Mouse (Mus musculus): ENCODE measurements around the gene Ptgr1. TPM values are rescaled to one million over a fixed set of nuclear protein-coding genes. Genes with fewer than 3 reads are reported as not detected.

Ptgr1 gene
- total RNA-seq, 2 experiments from 2014 or later: 1.5 TPM

GRCm38 (mm10) chr4:58994762-58995161 is 7.8 kb upstream of the Ptgr1 start, which contains the start of gene Dnajc25:
Gene Dnajc25 (plus strand): TSS chr4:58995062.
- intact Hi-C loops (cut with DNase I): loop anchor here (5.0 kb wide), 1 partner anchor 727 kb away; no protein-coding TSS in a partner anchor
- DNase-seq (ENCODE audit: low spot score in 2 of 2): no peak

GRCm38 (mm10) chr4:58992195-58992594 is 5.3 kb upstream of the Ptgr1 start:
- intact Hi-C loops (cut with DNase I): no loop called here
- no peak for DNase-seq (ENCODE audit: low spot score in 2 of 2)

GRCm38 (mm10) chr4:58990609-58991434 is 3.9 kb upstream of the Ptgr1 start:
- no peak for DNase-seq (ENCODE audit: low spot score in 2 of 2)
- intact Hi-C loops (cut with DNase I): no loop called here

GRCm38 (mm10) chr4:58989303-58989898 is 2.5 kb upstream of the Ptgr1 start:
- intact Hi-C loops (cut with DNase I): no loop called here
- DNase-seq (ENCODE audit: low spot score in 2 of 2): no peak

- peak; percentile 54 to 76 for DNase-seq (ENCODE audit: low spot score in 2 of 2)
These were observed 1.7 kb downstream of the Ptgr1 start for GRCm38 (mm10) chr4:58985157-58985648.

GRCm38 (mm10) chr4:58982806-58983205 is 4.1 kb downstream of the Ptgr1 start:
- no peak for DNase-seq (ENCODE audit: low spot score in 2 of 2)
- intact Hi-C loops (cut with DNase I): no loop called here

More at GRCm38 (mm10) chr4:58985157-58985648, 1.7 kb downstream of the Ptgr1 start:
- intact Hi-C loops (cut with DNase I): loop anchor here (2.0 kb wide), 1 partner anchor 52 kb away; no protein-coding TSS in a partner anchor

- intact Hi-C loops (cut with DNase I): no loop called here
- no peak for DNase-seq (ENCODE audit: low spot score in 2 of 2)
These were observed 5.5 kb downstream of the Ptgr1 start for GRCm38 (mm10) chr4:58981421-58981820.

- intact Hi-C loops (cut with DNase I): no loop called here
- no peak for DNase-seq (ENCODE audit: low spot score in 2 of 2)
These were observed 11.2 kb downstream of the Ptgr1 start for GRCm38 (mm10) chr4:58975711-58976110.

- DNase-seq (ENCODE audit: low spot score in 2 of 2): no peak
- intact Hi-C loops (cut with DNase I): no loop called here
These were observed 16.2 kb downstream of the Ptgr1 start for GRCm38 (mm10) chr4:58970678-58971077.

- intact Hi-C loops (cut with DNase I): no loop called here
These were observed 21.8 kb downstream of the Ptgr1 start for GRCm38 (mm10) chr4:58965136-58965535.

GRCm38 (mm10) chr4:58963271-58963670 is 23.6 kb downstream of the Ptgr1 start:
- no peak for DNase-seq (ENCODE audit: low spot score in 2 of 2)
- intact Hi-C loops (cut with DNase I): no loop called here

More at GRCm38 (mm10) chr4:58965136-58965535, 21.8 kb downstream of the Ptgr1 start:
- no peak for DNase-seq (ENCODE audit: low spot score in 2 of 2)

- DNase-seq (ENCODE audit: low spot score in 2 of 2): no peak
- intact Hi-C loops (cut with DNase I): no loop called here
These were observed 25.2 kb downstream of the Ptgr1 start for GRCm38 (mm10) chr4:58961719-58962118.

GRCm38 (mm10) chr4:58952630-58953029 is 34.3 kb downstream of the Ptgr1 start:
- DNase-seq (ENCODE audit: low spot score in 2 of 2): no peak
- intact Hi-C loops (cut with DNase I): no loop called here

GRCm38 (mm10) chr4:58948391-58948790 is 38.5 kb downstream of the Ptgr1 start:
- no peak for DNase-seq (ENCODE audit: low spot score in 2 of 2)
- intact Hi-C loops (cut with DNase I): no loop called here

- intact Hi-C loops (cut with DNase I): no loop called here
- DNase-seq (ENCODE audit: low spot score in 2 of 2): peak in 1 of 2 experiments; percentile 50
These were observed 42.2 kb downstream of the Ptgr1 start for GRCm38 (mm10) chr4:58944695-58945094.

- no peak for DNase-seq (ENCODE audit: low spot score in 2 of 2)
- intact Hi-C loops (cut with DNase I): no loop called here
These were observed 42.7 kb downstream of the Ptgr1 start for GRCm38 (mm10) chr4:58944206-58944553.

GRCm38 (mm10) chr4:58943420-58944205 is 43.3 kb downstream of the Ptgr1 start, which contains the start of gene Zkscan16:
Gene Zkscan16 (plus strand): TSS chr4:58943628.
- peak; percentile 93 for DNase-seq (ENCODE audit: low spot score in 2 of 2)
- intact Hi-C loops (cut with DNase I): loop anchor here (2.0 kb wide), 1 partner anchor 31 kb away; the partner anchor contains the start of gene Ecpas

- intact Hi-C loops (cut with DNase I): loop anchor here (2.0 kb wide), 1 partner anchor 30 kb away; the partner anchor contains the start of gene Ecpas
- DNase-seq (ENCODE audit: low spot score in 2 of 2): no peak
These were observed 44.0 kb downstream of the Ptgr1 start for GRCm38 (mm10) chr4:58942942-58943341.

- DNase-seq (ENCODE audit: low spot score in 2 of 2): no peak
- intact Hi-C loops (cut with DNase I): loop anchor here (2.0 kb wide), 1 partner anchor 29 kb away; the partner anchor contains the start of gene Ecpas
These were observed 45.3 kb downstream of the Ptgr1 start for GRCm38 (mm10) chr4:58941638-58942037.

- intact Hi-C loops (cut with DNase I): no loop called here
These were observed 51.1 kb downstream of the Ptgr1 start for GRCm38 (mm10) chr4:58935846-58936245.

More at GRCm38 (mm10) chr4:58935846-58936245, 51.1 kb downstream of the Ptgr1 start:
- DNase-seq (ENCODE audit: low spot score in 2 of 2): no peak

All from left cerebral cortex, postnatal 36 days (tissue).